Mouse (Mus musculus) thymus, postnatal 0 days (tissue): ENCODE results near the gene Gnpnat1. TPM values are rescaled to one million over a fixed set of nuclear protein-coding genes. Genes with fewer than 3 reads are reported as not detected.

Source experiments
- microRNA-seq: library from miRNA; unstranded; fragments of <30 nt; microRNA quantifications from one replicate; pipeline ENCODE4, GENCODE M21; 2016; ENCODE audit warnings: borderline number of aligned reads
- polyA plus RNA-seq: library from polyadenylated mRNA; unstranded; fragments of >200 nt; fragmentation: Nextera tagmentation; extraction: Ambion mirVana; gene quantifications from 2 replicates; pipeline ENCODE4 v1.2.1, GENCODE M21; 2015

Gnpnat1 gene
- polyA plus RNA-seq, 1 experiment from 2014 or later: 30.3 TPM

Small RNAs within 50 kb of the gene (microRNA-seq; reads per million reads assigned to microRNA genes)
- not detected for gene Gm25353

Other genes with a start within 250 kb of the Gnpnat1 start
- 0.72 and 0.90 TPM in 2 replicates for gene Gpr137c, start 185.2 kb downstream of the Gnpnat1 start, polyA plus RNA-seq
- gene Txndc16, start 184.6 kb downstream of the Gnpnat1 start, polyA plus RNA-seq: 12.2 and 13.1 TPM in 2 replicates
- gene Ero1l, start 86.1 kb downstream of the Gnpnat1 start, polyA plus RNA-seq: 48.7 and 48.8 TPM in 2 replicates
- 168 and 169 TPM in 2 replicates for gene Psmc6, start 75.1 kb downstream of the Gnpnat1 start, polyA plus RNA-seq
- gene Styx, start 53.8 kb downstream of the Gnpnat1 start, polyA plus RNA-seq: 65.5 and 82.0 TPM in 2 replicates
- gene Fermt2, start 125.2 kb upstream of the Gnpnat1 start, polyA plus RNA-seq: 24.0 and 27.0 TPM in 2 replicates